8 mouse cellular contexts compared by ENCODE assay signal in the genomic region with DNA sequence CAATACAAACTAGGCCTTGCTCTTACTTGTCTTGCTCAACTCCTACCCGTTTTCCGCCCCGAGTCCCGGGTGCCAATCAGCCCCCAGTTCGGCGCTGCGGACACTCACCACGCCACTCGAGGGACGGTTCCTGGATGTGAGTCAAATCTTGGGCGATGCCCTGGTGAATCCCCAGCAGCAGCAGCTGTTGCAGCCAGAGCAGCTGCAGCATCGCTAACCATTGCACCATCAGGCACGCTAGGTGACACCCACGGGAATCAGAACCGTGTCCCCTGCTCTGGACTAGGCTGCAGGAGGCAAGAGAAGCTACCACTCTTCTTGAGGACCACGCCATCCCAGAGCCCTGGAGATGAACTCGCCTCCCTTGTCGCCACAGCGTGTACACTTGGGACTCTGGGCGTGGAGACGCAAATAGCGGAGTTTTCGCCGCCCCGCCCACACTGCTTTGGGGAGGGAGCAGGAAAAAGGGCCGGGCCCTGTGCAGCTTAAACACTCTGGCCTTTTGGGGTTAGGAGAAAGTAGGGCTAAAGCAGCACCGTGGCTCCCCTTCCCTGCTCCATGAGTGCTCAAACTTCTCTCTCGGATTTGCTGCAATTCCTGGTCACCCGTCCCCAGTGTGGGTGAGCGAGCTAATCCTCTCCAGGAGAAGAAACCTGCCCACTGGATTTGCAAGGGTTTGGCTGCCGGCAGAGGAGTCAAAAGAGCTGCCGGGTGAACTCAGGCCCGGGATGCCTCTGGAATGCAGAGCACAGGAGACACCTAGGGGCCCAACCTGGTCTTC. TPM values are rescaled to one million over a fixed set of nuclear protein-coding genes. Genes with fewer than 3 reads are reported as not detected.
DNase-seq lines count a peak whose midpoint lies in the region; ATAC-seq and TF ChIP-seq lines count a peak whose summit lies in the region.

Gene Pla2r1, minus strand, starts transcription at position 407 of the 781 bp plus-strand sequence.

- TF ChIP-seq EP300 in liver, postnatal 0 days (IDR thresholded peaks at IDR 0.05; ENCODE audit: low read depth) = no peak

- 5% methylated on average over 33 of the region's 33 CpGs for WGBS in intestine, embryonic 16.5 days
- WGBS in liver, postnatal 0 days (ENCODE audit: insufficient replicate concordance) = 9% methylated on average over 33 of the region's 33 CpGs
- WGBS in neural tube, embryonic 14.5 days = 2% methylated on average over 33 of the region's 33 CpGs

- no peak within 1 kb of the TSS for H3K27ac ChIP-seq in intestine, embryonic 16.5 days (ENCODE audit: low read length)
- no peak within 1 kb of the TSS for H3K27ac ChIP-seq in liver, postnatal 0 days (ENCODE audit: low read depth)
- H3K27ac ChIP-seq in neural tube, embryonic 14.5 days (ENCODE audit: low read depth, low read length) = no peak within 1 kb of the TSS

- no peaks in the 10 kb centered on the region for H3K36me3 ChIP-seq in erythroblast, embryonic 14.5 days (ENCODE audit: control insufficient read depth)
- no peaks in the 10 kb centered on the region for H3K36me3 ChIP-seq in intestine, embryonic 16.5 days (ENCODE audit: control insufficient read depth, insufficient read depth, low read length)
- no peaks in the 10 kb centered on the region for H3K36me3 ChIP-seq in liver, postnatal 0 days (replicated peaks; ENCODE audit: insufficient read depth, low read length)
- H3K36me3 ChIP-seq in neural tube, embryonic 14.5 days (ENCODE audit: control insufficient read depth, insufficient read depth, low read length) = no peaks in the 10 kb centered on the region

- peak within 1 kb of the TSS; percentile 57 for H3K9ac ChIP-seq in intestine, embryonic 16.5 days (ENCODE audit: low read depth, low read length)
- peak within 1 kb of the TSS; percentile 23; the same call in 1 of the 2 replicates for H3K9ac ChIP-seq in liver, postnatal 0 days (replicated peaks)
- H3K9ac ChIP-seq in neural tube, embryonic 14.5 days (replicated peaks; ENCODE audit: low read depth, low read length) = no peak within 1 kb of the TSS; the same call in 1 of the 2 replicates

- DNase-seq in liver, postnatal 0 days = peak; percentile 60
- peak; percentile 47 to 75 for DNase-seq in urinary bladder, postnatal 4 days (ENCODE audit: low spot score in 2 of 2)

- H3K9me3 ChIP-seq in erythroblast, embryonic 14.5 days (ENCODE audit: control insufficient read depth, low read length) = no peaks in the 10 kb centered on the region
- H3K9me3 ChIP-seq in intestine, embryonic 16.5 days (ENCODE audit: control insufficient read depth, low read length) = no peaks in the 10 kb centered on the region
- H3K9me3 ChIP-seq in liver, postnatal 0 days (ENCODE audit: low read length) = no peaks in the 10 kb centered on the region
- H3K9me3 ChIP-seq in neural tube, embryonic 14.5 days (ENCODE audit: control insufficient read depth, low read length) = no peaks in the 10 kb centered on the region

- peaks cover 5% of the 10 kb centered on the region for H3K4me1 ChIP-seq in erythroblast, embryonic 14.5 days (ENCODE audit: control insufficient read depth)
- H3K4me1 ChIP-seq in intestine, embryonic 16.5 days (ENCODE audit: control insufficient read depth, insufficient read depth, low read length) = peaks cover 7% of the 10 kb centered on the region; the same call in 1 of the 2 replicates
- H3K4me1 ChIP-seq in liver, postnatal 0 days (ENCODE audit: insufficient read depth) = peaks cover 4% of the 10 kb centered on the region
- peaks cover 6% of the 10 kb centered on the region for H3K4me1 ChIP-seq in neural tube, embryonic 14.5 days (ENCODE audit: control insufficient read depth, insufficient read depth, low read length)

- no peaks in the 10 kb centered on the region for H3K27me3 ChIP-seq in erythroblast, embryonic 14.5 days (ENCODE audit: control insufficient read depth)
- no peaks in the 10 kb centered on the region for H3K27me3 ChIP-seq in intestine, embryonic 16.5 days (replicated peaks; ENCODE audit: control insufficient read depth, insufficient read depth, low read length)
- no peaks in the 10 kb centered on the region for H3K27me3 ChIP-seq in liver, postnatal 0 days (ENCODE audit: insufficient read depth, low read length)
- no peaks in the 10 kb centered on the region for H3K27me3 ChIP-seq in neural tube, embryonic 14.5 days (ENCODE audit: control insufficient read depth, insufficient read depth, low read length)

- no peak for TF ChIP-seq CTCF in liver, postnatal 0 days (IDR thresholded peaks at IDR 0.05; ENCODE audit: low read depth)

- no peak for ATAC-seq in erythroblast, adult 5-6 weeks (replicated peaks; ENCODE audit: low FRiP score, poor library complexity, severe bottlenecking)
- peak; percentile 86 for ATAC-seq in common myeloid progenitor, adult 5-6 weeks (replicated peaks; ENCODE audit: low read depth, poor library complexity, severe bottlenecking)
- peak; percentile 77 for ATAC-seq in granulocyte monocyte progenitor cell, adult 5-6 weeks (replicated peaks; ENCODE audit: poor library complexity, severe bottlenecking)
- peak; percentile 74 for ATAC-seq in intestine, embryonic 16.5 days
- peak; percentile 47; the same call in 1 of the 2 replicates for ATAC-seq in liver, postnatal 0 days
- peak; percentile 28; the same call in 1 of the 2 replicates for ATAC-seq in neural tube, embryonic 14.5 days (ENCODE audit: low read depth)

- H3K4me2 ChIP-seq in intestine, embryonic 16.5 days (ENCODE audit: low read depth, low read length) = peak within 1 kb of the TSS; percentile 87
- peak within 1 kb of the TSS; percentile 75 for H3K4me2 ChIP-seq in liver, postnatal 0 days (ENCODE audit: low read depth, low read length)
- H3K4me2 ChIP-seq in neural tube, embryonic 14.5 days (ENCODE audit: low read depth, low read length) = peak within 1 kb of the TSS; percentile 60

- H3K4me3 ChIP-seq in erythroblast, embryonic 14.5 days (replicated peaks) = peak within 1 kb of the TSS; percentile 26
- H3K4me3 ChIP-seq in intestine, embryonic 16.5 days (ENCODE audit: low read length) = peak within 1 kb of the TSS; percentile 50
- peak within 1 kb of the TSS; percentile 44 for H3K4me3 ChIP-seq in liver, postnatal 0 days (ENCODE audit: low read depth, low read length)
- H3K4me3 ChIP-seq in neural tube, embryonic 14.5 days (ENCODE audit: low read depth, low read length) = peak within 1 kb of the TSS; percentile 27

RNA-seq across cellular contexts. Expression of gene Pla2r1, which starts in this region (rescaled TPM):
- polyA plus RNA-seq in erythroblast, embryonic 14.5 days (2012) = not detected in 2 replicates
- total RNA-seq in erythroblast, adult 5-6 weeks (2015; ENCODE audit: low replicate concordance) = not detected in 2 replicates
- total RNA-seq in erythroblast, adult 5-6 weeks (2017; ENCODE audit: low replicate concordance) = 0.17 TPM in 1 of 2 replicates, not detected in the other
- 0.18 and 0.34 TPM in 2 replicates for total RNA-seq in common myeloid progenitor, adult 5-6 weeks (2017)
- total RNA-seq in granulocyte monocyte progenitor cell, adult 5-6 weeks (2014; fragmentation: Nextera tagmentation) = 2.4 TPM in 1 of 2 replicates, not detected in the other
- 0.39 and 3.5 TPM in 2 replicates for total RNA-seq in granulocyte monocyte progenitor cell, adult 5-6 weeks (2017)
- polyA plus RNA-seq in intestine, embryonic 16.5 days (2015; fragmentation: Nextera tagmentation; extraction: Ambion mirVana) = 2.2 and 2.4 TPM in 2 replicates
- polyA plus RNA-seq in liver, postnatal 0 days (2015; fragmentation: Nextera tagmentation; extraction: Ambion mirVana) = 0.30 and 0.35 TPM in 2 replicates
- 0.51 and 1.1 TPM in 2 replicates for polyA plus RNA-seq in neural tube, embryonic 14.5 days (2014; fragmentation: Nextera tagmentation; extraction: Ambion mirVana)

Comparison
In these comparisons a context has a peak if more than half of its experiments do, and no peak if none do; other contexts are left out.
1. Peak in ATAC-seq in common myeloid progenitor, adult 5-6 weeks; RNA of the gene not detected or under 1 TPM.
2. Peak in DNase-seq, ATAC-seq, H3K4me3 ChIP-seq, H3K9ac ChIP-seq and H3K4me2 ChIP-seq in liver, postnatal 0 days; RNA of the gene not detected or under 1 TPM.